Mouse (Mus musculus): ENCODE results near the gene Mrps27.
A peak's percentile ranks its signal among the peaks of the same experiment; 100 is the strongest.

Mrps27 gene

GRCm38 (mm10) chr13:99387901-99388811 is 43.6 kb downstream of the Mrps27 start:
- no peak for DNase-seq (ENCODE audit: low spot score in 2 of 2)

- DNase-seq (ENCODE audit: low spot score in 2 of 2) = no peak
Observed at GRCm38 (mm10) chr13:99391417-99391816, 46.8 kb downstream of the Mrps27 start.

- no peak for DNase-seq (ENCODE audit: low spot score in 2 of 2)
Observed at GRCm38 (mm10) chr13:99393128-99393527, 48.5 kb downstream of the Mrps27 start.

- no peak for DNase-seq (ENCODE audit: low spot score in 2 of 2)
Observed at GRCm38 (mm10) chr13:99394694-99395093, 50.1 kb downstream of the Mrps27 start.

- no peak for DNase-seq (ENCODE audit: low spot score in 2 of 2)
Observed at GRCm38 (mm10) chr13:99395531-99395930, 50.9 kb downstream of the Mrps27 start.

- DNase-seq (ENCODE audit: low spot score in 2 of 2) = no peak
Observed at GRCm38 (mm10) chr13:99397228-99397627, 52.6 kb downstream of the Mrps27 start.

- no peak for DNase-seq (ENCODE audit: low spot score in 2 of 2)
Observed at GRCm38 (mm10) chr13:99398149-99398701, 53.6 kb downstream of the Mrps27 start.

- no peak for DNase-seq (ENCODE audit: low spot score in 2 of 2)
Observed at GRCm38 (mm10) chr13:99399373-99399772, 54.8 kb downstream of the Mrps27 start.

- DNase-seq (ENCODE audit: low spot score in 2 of 2) = no peak
Observed at GRCm38 (mm10) chr13:99409216-99409615, 64.6 kb downstream of the Mrps27 start.

- DNase-seq (ENCODE audit: low spot score in 2 of 2) = peak in 1 of 2 experiments; percentile 17
Observed at GRCm38 (mm10) chr13:99410611-99411515, 66.3 kb downstream of the Mrps27 start.

GRCm38 (mm10) chr13:99411761-99412160 is 67.2 kb downstream of the Mrps27 start:
- DNase-seq (ENCODE audit: low spot score in 2 of 2) = no peak

- DNase-seq (ENCODE audit: low spot score in 2 of 2) = no peak
Observed at GRCm38 (mm10) chr13:99412477-99413080, 68.0 kb downstream of the Mrps27 start.

GRCm38 (mm10) chr13:99413481-99414351 is 69.1 kb downstream of the Mrps27 start:
- no peak for DNase-seq (ENCODE audit: low spot score in 2 of 2)

GRCm38 (mm10) chr13:99414352-99414742 is 69.8 kb downstream of the Mrps27 start:
- no peak for DNase-seq (ENCODE audit: low spot score in 2 of 2)

GRCm38 (mm10) chr13:99416601-99417000 is 72.0 kb downstream of the Mrps27 start:
- DNase-seq (ENCODE audit: low spot score in 2 of 2) = no peak

GRCm38 (mm10) chr13:99423581-99423980 is 79.0 kb downstream of the Mrps27 start:
- DNase-seq (ENCODE audit: low spot score in 2 of 2) = no peak

GRCm38 (mm10) chr13:99433068-99434008 is 88.8 kb downstream of the Mrps27 start:
- no peak for DNase-seq (ENCODE audit: low spot score in 2 of 2)

- no peak for DNase-seq (ENCODE audit: low spot score in 2 of 2)
Observed at GRCm38 (mm10) chr13:99434494-99434893, 89.9 kb downstream of the Mrps27 start.

GRCm38 (mm10) chr13:99437051-99437450 is 92.5 kb downstream of the Mrps27 start:
- no peak for DNase-seq (ENCODE audit: low spot score in 2 of 2)

GRCm38 (mm10) chr13:99439357-99439756 is 94.8 kb downstream of the Mrps27 start:
- DNase-seq (ENCODE audit: low spot score in 2 of 2) = no peak

All from thymus, postnatal 10 days (tissue).